Mouse (Mus musculus): Measurements from ENCODE around the gene Ugt1a9.

DNA sequence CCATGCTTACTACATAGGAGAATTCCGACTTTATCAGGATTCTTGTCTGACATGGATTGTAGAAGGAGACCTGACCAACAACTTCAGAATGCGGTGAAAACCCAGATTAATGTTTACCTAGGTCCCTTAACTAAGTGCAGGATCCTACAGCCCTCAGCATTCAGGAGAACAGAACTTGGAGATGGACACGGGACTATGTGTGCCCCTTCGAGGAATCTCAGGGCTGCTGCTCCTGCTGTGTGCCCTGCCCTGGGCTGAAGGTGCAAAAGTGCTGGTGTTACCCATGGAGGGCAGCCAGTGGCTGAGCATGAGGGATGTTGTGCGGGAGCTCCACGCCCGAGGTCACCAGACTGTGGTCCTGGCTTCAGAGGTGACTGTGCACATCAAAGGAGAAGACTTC is 129.9 kb downstream of the Ugt1a9 start, which contains the start of gene Ugt1a2:
- no peak for TF ChIP-seq ZC3H11A (IDR thresholded peaks at IDR 0.05; ENCODE audit: borderline replicate concordance, low read depth, low read length)
- TF ChIP-seq ZNF384 (IDR thresholded peaks at IDR 0.05; ENCODE audit: low read depth, low read length), result no peak
